Mouse (Mus musculus): ENCODE measurements around the gene Saysd1.
A peak's percentile ranks its signal among the peaks of the same experiment; 100 is the strongest.

The Saysd1 gene

DNA sequence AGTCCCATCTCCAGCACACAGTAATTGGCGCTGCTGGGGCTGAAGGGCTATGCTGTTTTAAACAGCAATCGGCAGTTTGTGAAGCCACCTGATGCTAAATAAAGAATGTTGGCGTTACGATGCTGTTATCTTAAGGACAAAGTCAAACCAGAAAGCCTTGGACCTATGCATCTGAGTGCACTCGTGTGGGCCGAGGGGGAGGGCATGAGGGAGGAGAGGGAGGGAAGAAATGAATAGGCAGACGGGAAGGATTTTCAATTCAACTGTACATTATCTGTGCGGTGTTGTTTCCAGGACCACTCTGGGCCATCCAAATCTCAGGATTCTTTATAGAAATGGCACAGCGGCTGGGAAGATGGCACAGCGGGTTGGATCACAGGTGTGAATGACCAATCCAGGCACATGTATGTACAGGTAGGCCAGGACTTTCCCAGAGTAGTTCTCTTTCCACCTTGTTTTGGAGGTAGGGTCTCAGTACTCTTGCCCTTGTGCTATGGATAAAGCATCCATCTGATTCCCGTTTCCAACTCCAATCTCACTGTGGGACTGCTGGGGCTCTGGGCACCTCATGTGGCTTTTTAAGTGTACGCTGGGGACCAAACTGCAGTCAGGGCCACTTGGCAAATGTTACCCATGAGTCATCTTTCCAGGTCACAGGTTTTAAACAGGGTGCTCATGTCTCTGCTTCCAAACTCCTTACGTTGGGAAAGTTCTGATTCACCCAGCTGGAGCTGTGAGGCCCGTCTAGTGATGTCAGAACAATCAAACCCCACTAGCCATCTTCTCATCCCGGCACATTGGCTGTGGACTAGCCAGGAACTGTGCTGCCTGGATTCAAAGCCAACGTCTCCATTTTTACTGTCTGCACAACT lies at the start of gene Saysd1:
Gene Saysd1, minus strand, starts transcription at position 51 of the 872 bp plus-strand sequence.
- DNase-seq (ENCODE audit: low spot score): no peak

DNA sequence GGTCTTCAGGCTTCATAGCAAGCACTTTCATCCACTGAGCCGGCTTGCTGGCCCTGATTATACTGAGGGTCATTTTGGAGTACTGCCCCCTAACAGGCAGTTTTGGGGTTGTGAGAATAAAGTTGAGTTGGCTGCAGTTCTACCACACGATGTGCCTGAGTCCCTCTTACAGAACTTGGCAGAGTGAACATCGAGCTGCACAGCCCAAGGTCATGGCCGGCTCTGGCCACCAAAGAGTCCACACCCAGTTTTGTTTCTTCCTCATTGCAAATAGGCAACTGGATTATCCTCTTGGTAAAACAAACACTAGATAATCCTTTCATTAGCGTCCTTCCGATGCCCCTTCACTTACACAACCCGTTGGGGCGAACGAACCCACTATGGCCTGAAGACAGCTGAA lies 47.1 kb upstream of the Saysd1 start:
- DNase-seq (ENCODE audit: low spot score): no peak

GRCm38 (mm10) chr14:20183701-20184100 lies 45.4 kb upstream of the Saysd1 start:
- no peak for DNase-seq (ENCODE audit: low spot score)

- no peak for DNase-seq (ENCODE audit: low spot score)
Measured at GRCm38 (mm10) chr14:20182596-20182995, 44.3 kb upstream of the Saysd1 start.

DNA sequence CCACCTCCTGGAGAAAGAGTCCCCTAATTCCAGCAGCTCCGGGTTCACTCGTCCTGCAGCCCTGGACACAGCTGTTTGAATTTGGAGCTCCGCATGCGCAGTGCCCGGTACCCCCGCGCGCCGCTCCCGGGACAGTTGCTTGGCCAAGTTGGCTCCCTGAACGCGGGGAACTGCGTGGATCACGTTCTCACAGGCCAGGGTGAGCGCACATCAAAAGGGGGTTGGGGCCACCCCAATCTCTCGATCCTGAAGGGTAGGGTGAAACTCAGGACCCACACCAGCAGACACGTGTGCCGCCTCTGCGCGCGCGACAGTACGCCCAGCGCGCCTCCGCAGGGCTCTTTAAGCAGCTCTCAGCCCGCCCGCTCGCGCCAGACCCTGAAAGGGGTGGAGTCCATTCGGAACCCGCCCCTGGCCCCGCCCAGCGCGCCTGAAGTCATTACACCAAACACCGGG lies 43.2 kb upstream of the Saysd1 start, which contains the start of gene Kcnk5:
Gene Kcnk5, minus strand, starts transcription at position 344 of the 456 bp plus-strand sequence.
- peak; percentile 45 for DNase-seq (ENCODE audit: low spot score)

DNA sequence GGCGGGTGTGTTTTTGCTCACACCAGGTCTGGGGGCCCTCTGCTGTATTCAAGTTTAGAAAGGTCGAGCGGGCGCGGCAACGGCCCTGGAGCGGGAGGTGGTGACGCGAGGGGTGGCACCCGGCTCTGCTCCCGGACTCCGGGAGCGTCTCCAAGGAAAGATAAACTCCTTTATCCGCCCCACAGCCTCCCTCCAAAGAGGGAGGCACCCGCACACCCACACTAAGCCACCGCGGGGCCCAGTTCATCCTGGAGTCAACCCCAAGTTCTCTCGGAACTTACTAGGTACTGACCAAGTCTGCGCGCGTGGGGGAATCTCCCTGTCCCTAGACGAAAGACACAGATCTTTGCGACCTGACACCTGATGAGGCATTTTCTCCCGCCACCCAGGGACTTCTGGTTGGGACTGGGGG lies 42.4 kb upstream of the Saysd1 start:
- no peak for DNase-seq (ENCODE audit: low spot score)

DNA sequence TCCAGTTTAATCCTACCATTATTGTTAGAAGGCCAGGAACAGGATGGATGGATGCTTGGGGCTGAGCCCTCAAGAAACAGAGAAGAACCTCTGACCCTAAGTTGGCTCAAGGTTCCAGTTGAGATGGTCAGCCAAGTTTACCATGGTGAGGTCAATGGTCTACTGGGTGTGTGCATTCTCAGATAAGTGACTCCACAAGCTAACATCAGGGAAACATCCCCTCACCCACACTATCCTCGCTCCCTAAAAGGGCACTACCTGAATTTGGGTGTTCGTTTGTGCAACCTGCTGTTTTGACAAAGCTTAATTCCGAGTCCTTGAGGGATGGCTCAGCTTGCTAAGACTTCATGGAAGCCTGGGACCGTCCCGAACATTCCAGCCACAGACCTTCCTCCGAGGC lies 42.0 kb upstream of the Saysd1 start:
- no peak for DNase-seq (ENCODE audit: low spot score)

GRCm38 (mm10) chr14:20179731-20180280 lies 41.5 kb upstream of the Saysd1 start:
- DNase-seq (ENCODE audit: low spot score): no peak

GRCm38 (mm10) chr14:20179080-20179479 lies 40.7 kb upstream of the Saysd1 start:
- no peak for DNase-seq (ENCODE audit: low spot score)

GRCm38 (mm10) chr14:20178593-20178992 lies 40.3 kb upstream of the Saysd1 start:
- no peak for DNase-seq (ENCODE audit: low spot score)

DNA sequence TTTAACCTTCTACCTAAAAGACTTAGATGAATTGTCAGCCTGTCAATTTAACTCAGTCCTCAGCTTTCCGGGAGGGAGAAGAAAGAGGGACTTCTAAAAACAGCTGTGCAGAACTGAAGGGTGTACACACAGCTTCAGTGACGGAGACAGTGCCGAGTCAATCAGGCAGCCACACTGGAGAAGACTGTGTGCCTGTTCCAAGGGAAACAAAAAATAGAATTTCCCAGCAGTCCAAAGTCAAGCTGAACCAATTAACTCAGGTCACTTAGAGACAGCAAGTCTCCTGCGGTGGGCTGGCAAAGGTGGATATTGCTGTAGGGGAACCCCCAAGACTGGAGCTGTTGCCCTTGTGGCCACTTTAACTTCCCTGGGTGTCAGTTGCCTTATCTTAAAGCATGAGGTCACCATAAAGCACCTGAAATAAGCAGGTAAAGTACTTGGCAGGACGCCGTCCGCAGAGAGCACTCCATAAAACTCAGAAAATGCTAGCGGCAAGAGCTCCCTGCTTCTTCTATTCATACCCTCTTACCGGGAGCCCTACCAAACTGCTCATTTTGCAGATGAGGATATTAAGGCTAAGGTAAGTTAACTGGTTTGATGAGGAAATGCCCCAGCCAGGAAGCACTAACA lies 39.3 kb upstream of the Saysd1 start:
- DNase-seq (ENCODE audit: low spot score): no peak

GRCm38 (mm10) chr14:20175705-20176104 lies 37.4 kb upstream of the Saysd1 start:
- DNase-seq (ENCODE audit: low spot score): no peak

DNA sequence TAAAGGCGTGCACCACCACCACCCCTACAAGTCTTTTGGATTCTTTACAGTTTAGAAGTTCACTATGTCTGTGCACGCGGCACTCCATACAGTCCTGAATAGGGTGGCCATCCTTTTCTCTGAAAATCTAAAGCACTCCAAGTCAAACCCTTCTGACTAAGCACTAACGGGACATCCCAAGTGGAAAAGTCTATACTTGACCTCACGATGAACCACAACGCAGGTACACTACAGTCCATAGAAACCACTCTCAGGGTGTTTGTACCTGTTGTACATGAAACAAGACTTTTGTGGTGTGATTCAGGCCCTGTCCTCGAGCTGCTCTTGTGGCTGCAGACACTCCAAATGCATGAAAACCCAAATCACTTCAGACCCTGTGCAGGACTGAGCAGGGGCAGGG lies 36.8 kb upstream of the Saysd1 start:
- no peak for DNase-seq (ENCODE audit: low spot score)

GRCm38 (mm10) chr14:20174696-20175095 lies 36.4 kb upstream of the Saysd1 start:
- no peak for DNase-seq (ENCODE audit: low spot score)

DNA sequence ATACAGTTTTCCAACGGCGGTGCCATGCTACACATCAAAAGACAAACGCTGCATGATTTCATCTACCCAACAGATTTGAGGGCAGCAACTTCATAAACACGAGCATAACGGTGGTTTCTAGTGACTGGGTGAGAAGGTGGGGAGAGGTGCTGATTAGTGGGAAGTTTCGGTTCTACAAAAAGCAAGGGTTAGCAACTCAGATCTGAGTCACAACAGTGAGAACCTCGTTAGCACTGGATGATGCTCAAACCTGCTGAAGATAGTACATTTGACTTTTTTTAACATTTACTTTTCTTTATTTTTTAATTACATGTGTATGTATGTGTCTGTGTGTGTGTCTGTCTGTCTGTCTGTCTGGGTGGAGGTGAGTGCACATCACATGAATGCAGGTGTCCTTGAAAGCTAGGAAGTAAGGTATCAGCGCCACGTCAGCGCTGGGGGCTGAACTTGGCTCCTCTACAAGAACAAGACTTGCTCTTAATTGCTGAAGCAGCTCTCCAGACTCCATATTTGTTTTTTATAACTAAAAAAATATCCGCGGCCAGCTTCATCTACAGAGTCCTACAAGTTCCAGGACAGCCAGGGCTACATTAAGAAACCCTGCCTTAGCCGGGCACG lies 35.6 kb upstream of the Saysd1 start:
- DNase-seq (ENCODE audit: low spot score): no peak

DNA sequence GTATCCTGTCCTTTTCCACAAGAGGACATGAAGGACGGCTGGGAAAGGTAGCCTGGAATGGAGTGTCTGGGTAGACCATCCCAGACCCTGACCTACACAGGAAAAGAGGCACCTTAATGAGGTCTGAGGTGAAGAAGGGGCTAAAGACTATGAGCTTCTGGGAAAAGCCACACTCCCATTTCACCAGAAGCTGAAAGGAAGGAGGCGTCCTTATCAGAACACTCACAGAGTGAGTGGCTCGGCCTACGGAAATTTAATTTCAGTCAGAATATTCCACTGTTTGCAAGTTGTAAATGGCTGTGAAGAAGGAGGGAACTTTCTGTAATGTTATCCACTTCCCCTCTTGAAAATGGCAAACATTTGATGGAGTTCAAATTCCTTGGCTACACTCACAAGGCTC lies 34.6 kb upstream of the Saysd1 start:
- DNase-seq (ENCODE audit: low spot score): no peak

GRCm38 (mm10) chr14:20172509-20172908 lies 34.2 kb upstream of the Saysd1 start:
- DNase-seq (ENCODE audit: low spot score): no peak

DNA sequence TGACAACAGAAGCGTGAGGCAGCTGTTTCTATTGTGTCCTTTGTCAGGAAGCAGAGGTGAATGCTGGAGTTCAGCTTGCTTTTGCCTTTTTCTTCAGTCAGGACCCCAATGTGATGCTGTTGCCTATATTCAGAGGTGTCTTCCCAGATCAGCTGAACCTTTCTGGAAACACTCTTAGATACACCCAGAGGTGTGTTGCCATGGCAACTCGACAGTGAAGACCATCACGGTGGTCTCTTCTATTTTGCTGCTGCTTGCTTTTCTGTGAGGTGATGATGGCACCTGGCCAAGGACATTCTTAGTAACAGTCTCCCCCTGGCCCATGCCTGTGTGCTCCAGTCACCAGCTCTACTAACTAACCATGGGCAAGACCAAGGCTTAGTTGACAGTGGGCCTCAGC lies 33.5 kb upstream of the Saysd1 start:
- no peak for DNase-seq (ENCODE audit: low spot score)

GRCm38 (mm10) chr14:20169251-20169650 lies 30.9 kb upstream of the Saysd1 start:
- no peak for DNase-seq (ENCODE audit: low spot score)

GRCm38 (mm10) chr14:20168478-20168877 lies 30.1 kb upstream of the Saysd1 start:
- no peak for DNase-seq (ENCODE audit: low spot score)

GRCm38 (mm10) chr14:20168054-20168453 lies 29.7 kb upstream of the Saysd1 start:
- no peak for DNase-seq (ENCODE audit: low spot score)

GRCm38 (mm10) chr14:20165413-20165812 lies 27.1 kb upstream of the Saysd1 start:
- DNase-seq (ENCODE audit: low spot score): no peak

- DNase-seq (ENCODE audit: low spot score): no peak
Measured at GRCm38 (mm10) chr14:20164438-20164837, 26.1 kb upstream of the Saysd1 start.
